Mouse (Mus musculus): ENCODE results near the gene Tsr2.

The Tsr2 gene

DNA sequence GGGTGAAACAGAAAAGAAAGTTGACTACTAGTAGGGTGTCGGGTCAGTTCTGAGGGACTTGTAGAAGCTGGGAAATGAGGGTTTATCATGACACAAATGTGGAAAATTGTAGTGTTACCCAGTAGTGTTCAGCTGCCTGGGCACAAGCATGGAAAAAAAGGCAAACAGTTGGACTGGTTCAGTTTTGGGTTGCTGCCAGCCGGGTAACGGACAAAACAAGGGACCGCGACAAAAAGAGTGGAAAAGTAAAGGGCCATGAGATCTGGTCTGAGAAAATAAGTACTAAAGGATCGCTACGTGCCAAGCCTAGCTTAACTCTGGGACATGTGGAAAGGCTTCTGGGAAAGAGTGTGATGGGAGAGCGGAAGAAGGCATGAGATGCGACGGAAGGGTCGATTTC, 50.0 kb downstream of the Tsr2 start:
- no peak for DNase-seq

DNA sequence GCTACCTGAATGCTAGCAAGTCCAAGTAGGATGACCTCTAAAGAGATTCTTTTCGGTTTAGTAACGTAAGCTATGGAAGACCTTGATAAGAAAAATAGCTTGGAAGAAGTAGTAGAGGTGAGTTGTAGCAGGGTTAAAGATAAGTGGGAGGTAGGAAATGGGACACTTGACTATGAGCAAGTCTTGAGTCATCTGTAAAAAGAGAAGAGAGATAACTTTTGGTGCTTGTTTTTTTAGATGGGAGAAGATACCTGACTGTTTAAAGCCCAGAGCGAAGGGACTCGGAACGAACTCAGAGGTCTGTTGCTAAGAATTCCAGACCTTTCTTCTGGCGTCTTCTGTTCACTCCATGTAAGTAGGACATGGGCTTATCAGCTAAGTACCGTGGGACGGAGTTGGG, 50.5 kb downstream of the Tsr2 start, which contains the start of gene Fgd1:
Fgd1 (plus strand) TSS at position 301 of the 400 bp plus-strand sequence.
- no peak for DNase-seq

DNA sequence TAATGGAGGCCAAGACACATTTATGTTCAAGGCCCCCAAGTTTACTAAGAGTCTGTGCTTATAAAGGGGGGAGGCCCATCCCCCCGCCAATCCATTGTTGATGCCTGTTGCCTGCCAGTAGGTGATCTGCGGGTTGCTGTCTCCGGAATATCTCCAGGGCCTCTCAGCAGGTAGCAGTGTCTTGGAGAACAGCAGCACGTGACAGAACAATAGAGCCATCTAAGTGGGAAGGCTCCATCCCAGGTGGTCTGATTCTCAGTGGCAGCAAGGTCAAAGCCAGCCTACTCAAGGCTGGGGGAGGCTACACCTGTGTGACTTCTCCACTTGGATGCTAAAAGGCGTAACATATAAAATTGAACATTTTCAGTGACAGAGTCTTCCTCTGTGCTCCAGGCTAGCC, 55.1 kb downstream of the Tsr2 start:
- no peak for DNase-seq

All from right cerebral cortex, postnatal 25 days (tissue).